In genomic region chr9:18385782-18386181, GRCm38 (mm10) we compare ENCODE assay signal across 9 mouse cellular contexts. TPM values are rescaled to one million over a fixed set of nuclear protein-coding genes. Genes with fewer than 3 reads are reported as not detected.
DNase-seq lines count a peak whose midpoint lies in the region; ATAC-seq and TF ChIP-seq lines count a peak whose summit lies in the region.
"Had no signal": no experiment of that assay in that cellular context is flagged by ENCODE, and none has a peak within 500 bp of the region (broad histone marks: within the 10 kb centered on the region; RNA-seq: fewer than 3 reads in every experiment).

No protein-coding gene starts in this region.

- peak overlapping the region; percentile 24; the same call in 1 of the 2 replicates for H3K9ac ChIP-seq in midbrain, embryonic 11.5 days (ENCODE audit: low read length)
- no peak overlapping the region for H3K9ac ChIP-seq in midbrain, embryonic 15.5 days
- H3K9ac ChIP-seq in intestine, embryonic 16.5 days (ENCODE audit: low read depth, low read length): no peak overlapping the region
- no peak overlapping the region for H3K9ac ChIP-seq in liver, embryonic 11.5 days (ENCODE audit: low read depth, low read length)
- H3K9ac ChIP-seq: midbrain, embryonic 12.5 days had no signal

- no peak for ATAC-seq in midbrain, embryonic 11.5 days (ENCODE audit: low FRiP score)
- ATAC-seq in midbrain, embryonic 15.5 days (replicated peaks): no peak
- ATAC-seq in intestine, embryonic 16.5 days: no peak
- ATAC-seq in liver, embryonic 11.5 days (replicated peaks; ENCODE audit: low FRiP score): no peak

- intact Hi-C loops in gastrocnemius, postnatal 14 days (cut with DNase I; ENCODE audit: low total_unique reads): no loop called here

- TF ChIP-seq POLR2A in testis, adult 2 months (IDR thresholded peaks at IDR 0.05; ENCODE audit: control insufficient read depth, low read depth, low read length): 0 out of 2 replicates have a peak, but pooled peaks have one; percentile 30

- H3K4me2 ChIP-seq in midbrain, embryonic 11.5 days: no peak overlapping the region
- no peak overlapping the region for H3K4me2 ChIP-seq in midbrain, embryonic 15.5 days
- H3K4me2 ChIP-seq in intestine, embryonic 16.5 days (ENCODE audit: low read depth, low read length): 0 out of 2 replicates have a peak overlapping the region, but pooled peaks have one; percentile 23
- H3K4me2 ChIP-seq in liver, embryonic 11.5 days: no peak overlapping the region
- H3K4me2 ChIP-seq: midbrain, embryonic 12.5 days had no signal

- no peaks in the 10 kb centered on the region for H3K27me3 ChIP-seq in midbrain, embryonic 11.5 days (ENCODE audit: control insufficient read depth, insufficient read depth, low read length)
- no peaks in the 10 kb centered on the region for H3K27me3 ChIP-seq in midbrain, embryonic 15.5 days (replicated peaks)
- no peaks in the 10 kb centered on the region for H3K27me3 ChIP-seq in intestine, embryonic 16.5 days (replicated peaks; ENCODE audit: control insufficient read depth, insufficient read depth, low read length)
- H3K27me3 ChIP-seq in testis, adult 2 months (ENCODE audit: control insufficient read depth, insufficient read depth, low read length): no peaks in the 10 kb centered on the region
- no peaks in the 10 kb centered on the region for H3K27me3 ChIP-seq in liver, embryonic 11.5 days (replicated peaks; ENCODE audit: control insufficient read depth, insufficient read depth, low read length)
- H3K27me3 ChIP-seq: midbrain, embryonic 12.5 days had no signal

- peak; percentile 83 for DNase-seq in midbrain, embryonic 11.5 days (ENCODE audit: low spot score, missing footprints)
- peak; percentile 28 for DNase-seq in gastrocnemius, postnatal 14 days
- DNase-seq in layer of hippocampus, adult 9-11 months: no peak
- no peak for DNase-seq in urinary bladder, adult 18-20 months (ENCODE audit: low spot score in 2 of 2)
- DNase-seq in liver, embryonic 11.5 days (ENCODE audit: low spot score): no peak

- no peak overlapping the region for H3K4me3 ChIP-seq in midbrain, embryonic 11.5 days (ENCODE audit: low read depth, low read length)
- no peak overlapping the region for H3K4me3 ChIP-seq in midbrain, embryonic 15.5 days
- no peak overlapping the region for H3K4me3 ChIP-seq in intestine, embryonic 16.5 days (ENCODE audit: low read length)
- H3K4me3 ChIP-seq in testis, adult 2 months (ENCODE audit: control insufficient read depth, low read depth, low read length): peak overlapping the region; percentile 51
- H3K4me3 ChIP-seq in liver, embryonic 11.5 days (ENCODE audit: low read depth, low read length): no peak overlapping the region
- H3K4me3 ChIP-seq: midbrain, embryonic 12.5 days had no signal

- no peak for TF ChIP-seq CTCF in testis, adult 2 months (IDR thresholded peaks at IDR 0.05; ENCODE audit: control insufficient read depth, insufficient read depth, insufficient replicate concordance, low read depth, low read length)

- no peaks in the 10 kb centered on the region for H3K9me3 ChIP-seq in midbrain, embryonic 11.5 days (ENCODE audit: control insufficient read depth, low read length)
- no peaks in the 10 kb centered on the region for H3K9me3 ChIP-seq in midbrain, embryonic 15.5 days
- no peaks in the 10 kb centered on the region for H3K9me3 ChIP-seq in intestine, embryonic 16.5 days (ENCODE audit: control insufficient read depth, low read length)
- no peaks in the 10 kb centered on the region for H3K9me3 ChIP-seq in liver, embryonic 11.5 days (ENCODE audit: control insufficient read depth, low read length)
- H3K9me3 ChIP-seq: midbrain, embryonic 12.5 days had no signal

- WGBS in midbrain, embryonic 11.5 days: 30% methylated on average over 6 of the region's 6 CpGs
- 37% methylated on average over 6 of the region's 6 CpGs for WGBS in midbrain, embryonic 15.5 days
- 21% methylated on average over 6 of the region's 6 CpGs for WGBS in intestine, embryonic 16.5 days
- WGBS in liver, embryonic 11.5 days: 20% methylated on average over 6 of the region's 6 CpGs

- H3K4me1 ChIP-seq in midbrain, embryonic 11.5 days (ENCODE audit: control insufficient read depth, insufficient read depth, low read length): no peaks in the 10 kb centered on the region
- no peaks in the 10 kb centered on the region for H3K4me1 ChIP-seq in midbrain, embryonic 15.5 days
- H3K4me1 ChIP-seq in intestine, embryonic 16.5 days (ENCODE audit: control insufficient read depth, insufficient read depth, low read length): no peaks in the 10 kb centered on the region
- peaks cover 3% of the 10 kb centered on the region; the same call in 1 of the 2 replicates for H3K4me1 ChIP-seq in testis, adult 2 months (ENCODE audit: control insufficient read depth, insufficient read depth, low read length)
- H3K4me1 ChIP-seq in liver, embryonic 11.5 days (replicated peaks; ENCODE audit: control insufficient read depth, insufficient read depth, low read length): no peaks in the 10 kb centered on the region
- H3K4me1 ChIP-seq: midbrain, embryonic 12.5 days had no signal

- no peak overlapping the region for H3K27ac ChIP-seq in midbrain, embryonic 11.5 days (ENCODE audit: low read depth, low read length)
- H3K27ac ChIP-seq in midbrain, embryonic 15.5 days: no peak overlapping the region
- no peak overlapping the region for H3K27ac ChIP-seq in intestine, embryonic 16.5 days (ENCODE audit: low read length)
- H3K27ac ChIP-seq in testis, adult 2 months (ENCODE audit: control insufficient read depth, insufficient read depth, low read depth, low read length): peak overlapping the region; percentile 51
- H3K27ac ChIP-seq in liver, embryonic 11.5 days (ENCODE audit: low read depth, low read length): no peak overlapping the region
- H3K27ac ChIP-seq: midbrain, embryonic 12.5 days had no signal

- H3K36me3 ChIP-seq in midbrain, embryonic 11.5 days (ENCODE audit: control insufficient read depth, insufficient read depth, low read length): no peaks in the 10 kb centered on the region
- no peaks in the 10 kb centered on the region for H3K36me3 ChIP-seq in midbrain, embryonic 15.5 days (replicated peaks)
- no peaks in the 10 kb centered on the region for H3K36me3 ChIP-seq in intestine, embryonic 16.5 days (ENCODE audit: control insufficient read depth, insufficient read depth, low read length)
- H3K36me3 ChIP-seq in testis, adult 2 months (ENCODE audit: control insufficient read depth, insufficient read depth, low read length): no peaks in the 10 kb centered on the region
- no peaks in the 10 kb centered on the region for H3K36me3 ChIP-seq in liver, embryonic 11.5 days (ENCODE audit: control insufficient read depth, insufficient read depth, low read length)
- H3K36me3 ChIP-seq: midbrain, embryonic 12.5 days had no signal

RNA-seq across cellular contexts. Expression of gene Naalad2, which starts 17.0 kb away (rescaled TPM):
- polyA plus RNA-seq in midbrain, embryonic 11.5 days (2014; fragmentation: Nextera tagmentation; extraction: Ambion mirVana): 1.9 and 3.5 TPM in 2 replicates
- 1.7 and 1.9 TPM in 2 replicates for polyA plus RNA-seq in midbrain, embryonic 15.5 days (2015; fragmentation: Nextera tagmentation; extraction: Ambion mirVana)
- total RNA-seq in gastrocnemius, postnatal 14 days (2021): 1 to 10 TPM; 7.5 to 9.9 TPM
- 3.6 and 4.6 TPM in 2 replicates for polyA plus RNA-seq in intestine, embryonic 16.5 days (2015; fragmentation: Nextera tagmentation; extraction: Ambion mirVana)
- 4.5 and 6.2 TPM in 2 replicates for polyA plus RNA-seq in testis, adult 2 months (2012; rRNA removed)
- 0.74 and 1.5 TPM in 2 replicates for polyA plus RNA-seq in liver, embryonic 11.5 days (2014; fragmentation: Nextera tagmentation; extraction: Ambion mirVana)

RNA-seq across cellular contexts. Expression of gene Ubtfl1, which starts 18.4 kb away (rescaled TPM):
- polyA plus RNA-seq in midbrain, embryonic 11.5 days (2014; fragmentation: Nextera tagmentation; extraction: Ambion mirVana): not detected in 2 replicates
- polyA plus RNA-seq in midbrain, embryonic 15.5 days (2015; fragmentation: Nextera tagmentation; extraction: Ambion mirVana): not detected in 2 replicates
- total RNA-seq in gastrocnemius, postnatal 14 days (2021): not detected
- polyA plus RNA-seq in intestine, embryonic 16.5 days (2015; fragmentation: Nextera tagmentation; extraction: Ambion mirVana): not detected in 2 replicates
- 0.14 TPM in 2 replicates for polyA plus RNA-seq in testis, adult 2 months (2012; rRNA removed)
- polyA plus RNA-seq in liver, embryonic 11.5 days (2014; fragmentation: Nextera tagmentation; extraction: Ambion mirVana): not detected in 2 replicates
- polyA plus RNA-seq: midbrain, embryonic 12.5 days had no signal

RNA-seq across cellular contexts. Expression of gene Mbd3l2, which starts 44.7 kb away (rescaled TPM):
- 0.07 TPM in 1 of 2 replicates, not detected in the other for polyA plus RNA-seq in midbrain, embryonic 11.5 days (2014; fragmentation: Nextera tagmentation; extraction: Ambion mirVana)
- polyA plus RNA-seq in midbrain, embryonic 15.5 days (2015; fragmentation: Nextera tagmentation; extraction: Ambion mirVana): 0.10 and 0.13 TPM in 2 replicates
- not detected for total RNA-seq in gastrocnemius, postnatal 14 days (2021)
- not detected in 2 replicates for polyA plus RNA-seq in intestine, embryonic 16.5 days (2015; fragmentation: Nextera tagmentation; extraction: Ambion mirVana)
- polyA plus RNA-seq in testis, adult 2 months (2012; rRNA removed): not detected in 2 replicates
- polyA plus RNA-seq in liver, embryonic 11.5 days (2014; fragmentation: Nextera tagmentation; extraction: Ambion mirVana): not detected in 2 replicates
- polyA plus RNA-seq: midbrain, embryonic 12.5 days had no signal

Comparison
In these comparisons a context has a peak if more than half of its experiments do, and no peak if none do; other contexts are left out.
1. DNase-seq: peak in midbrain, embryonic 11.5 days (single experiment) and gastrocnemius, postnatal 14 days (single experiment); none in layer of hippocampus, adult 9-11 months (single experiment), urinary bladder, adult 18-20 months (0 of 2) and liver, embryonic 11.5 days (single experiment).